Mouse (Mus musculus) heart, adult 2 months (tissue): ENCODE measurements around the gene Mettl7a1. TPM values are rescaled to one million over a fixed set of nuclear protein-coding genes. Genes with fewer than 3 reads are reported as not detected.
"Not testable (repeated sequence)": the region's sequence is repeated elsewhere in the genome, so short reads cannot be mapped to it uniquely, and the experiment has no call there.

Experiments
- DNase-seq, 2 experiments: peaks; one replicate each; pipeline ENCODE4 v3.0.0; 2021
- H3K27ac ChIP-seq: fragments of 200-600 bp; 2 replicates; pipeline ENCODE4 v1.8.1; 2022
- H3K27me3 ChIP-seq: fragments of 200-500 bp; 2 replicates; pipeline ENCODE4 v1.6.1; 2012; ENCODE audit warnings: mild to moderate bottlenecking, low read length, inconsistent platforms, mixed read lengths; ENCODE audit not compliant: control insufficient read depth, insufficient read depth
- H3K36me3 ChIP-seq: fragments of 200-500 bp; 2 replicates; pipeline ENCODE4 v1.6.1; 2012; ENCODE audit warnings: low read length, inconsistent platforms; ENCODE audit not compliant: control insufficient read depth, insufficient read depth
- H3K4me1 ChIP-seq: fragments of 200-500 bp; 2 replicates; pipeline ENCODE4 v1.6.1; 2011; ENCODE audit warnings: low read length; ENCODE audit not compliant: control insufficient read depth, insufficient read depth
- H3K4me3 ChIP-seq: fragments of 200-600 bp; 2 replicates; pipeline ENCODE4 v1.8.1; 2022
- H3K79me2 ChIP-seq: fragments of 200-500 bp; replicated peaks from 2 replicates; pipeline ENCODE4 v1.6.1; 2012; ENCODE audit warnings: mild to moderate bottlenecking, inconsistent platforms, low read length, moderate library complexity, mixed read lengths; ENCODE audit not compliant: control insufficient read depth, insufficient read depth
- H3K9ac ChIP-seq: fragments of 200-500 bp; 2 replicates; pipeline ENCODE4 v1.6.1; 2012; ENCODE audit warnings: low read depth, mild to moderate bottlenecking, control low read depth, inconsistent platforms, low read length, mixed read lengths
- CTCF ChIP-seq: fragments of 200-600 bp; IDR thresholded peaks from 2 replicates; pipeline ENCODE4 v1.8.1; 2022; ENCODE audit warnings: antibody characterized with exemption, mild to moderate bottlenecking, moderate library complexity
- EP300 ChIP-seq: fragments of 200-500 bp; IDR thresholded peaks from 2 replicates; pipeline ENCODE4 v1.6.1; 2011; ENCODE audit warnings: low read depth, low read length, control low read depth; ENCODE audit not compliant: insufficient read depth
- POLR2A ChIP-seq: fragments of 200-500 bp; IDR thresholded peaks from 2 replicates; pipeline ENCODE4 v1.6.1; 2011; ENCODE audit warnings: mild to moderate bottlenecking, low read depth, low read length, control low read depth; ENCODE audit not compliant: insufficient read depth
- WGBS: fragments of 180-500 bp; shearing (Covaris S2); methylation state at CpG from one replicate; pipeline ENCODE4 v1.1.7; 2018; 5-methylcytosine and 5-hydroxymethylcytosine counted together
- intact Hi-C: fragments of 180-260 bp; cut with DNase I; formaldehyde crosslinking; loops from one replicate; pipeline ENCODE4 v1.15.1; 2025
- polyA plus RNA-seq: library from polyadenylated mRNA; depleted of rRNA; stranded (reverse); fragments of >200 nt; gene quantifications from 2 replicates; pipeline ENCODE4 v1.2.3, GENCODE M21; 2012
- total RNA-seq, 2 experiments: library from RNA; stranded (reverse); gene quantifications; 2 replicates each; pipeline ENCODE4 v1.2.3; 2021

The Mettl7a1 gene
- total and polyA plus RNA-seq, 3 experiments, result 43.0 to 56.4 (median 44.8) TPM

- H3K27me3 ChIP-seq, H3K4me1 ChIP-seq, intact Hi-C loops, H3K9ac ChIP-seq, H3K27ac ChIP-seq, H3K79me2 ChIP-seq, H3K36me3 ChIP-seq, H3K4me3 ChIP-seq: not testable (repeated sequence)
- TF ChIP-seq CTCF, result peak; percentile 65
- WGBS, result 56% methylated on average over 11 of the region's 11 CpGs
- peak in 1 of 2 experiments; percentile 21 for DNase-seq
These were observed 3.6 kb downstream of the Mettl7a1 start for GRCm38 (mm10) chr15:100307438-100308096.

DNA sequence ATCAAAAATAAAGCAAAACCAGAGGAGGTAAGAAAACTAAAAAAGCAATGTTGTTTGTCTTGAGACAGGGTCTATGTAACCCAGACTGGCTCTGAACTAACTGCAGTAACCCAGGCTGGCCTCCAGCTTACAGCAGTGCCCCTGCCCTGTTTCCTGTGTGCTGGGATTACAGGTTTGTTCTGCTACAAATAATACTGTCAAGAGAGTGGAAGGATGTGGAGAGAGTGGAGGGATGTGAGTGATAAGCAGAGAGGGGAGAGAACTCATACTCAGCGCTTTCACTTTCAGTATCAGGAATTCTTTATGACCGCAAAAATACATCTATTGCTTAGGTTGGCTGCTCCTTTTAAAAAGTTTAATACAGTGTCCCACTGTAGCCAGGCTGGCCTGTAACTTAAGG, 8.4 kb downstream of the Mettl7a1 start:
- no peak overlapping the region; the same call in 1 of the 2 replicates for H3K27ac ChIP-seq
- no peak overlapping the region; the same call in 1 of the 2 replicates for H3K9ac ChIP-seq
- H3K27me3 ChIP-seq, result no peaks in the 10 kb centered on the region
- peaks cover 2% of the 10 kb centered on the region; the same call in 1 of the 2 replicates for H3K36me3 ChIP-seq
- no peaks in the 10 kb centered on the region for H3K79me2 ChIP-seq
- no peak for DNase-seq
- no peak for TF ChIP-seq EP300
- no peak for TF ChIP-seq CTCF
- no peak for TF ChIP-seq POLR2A
- intact Hi-C loops, result loop anchor here (10.0 kb wide), 1 partner anchor 142 kb away; no protein-coding TSS in a partner anchor
- H3K4me3 ChIP-seq, result no peak overlapping the region
- WGBS, result 25% methylated on average over 2 of the region's 2 CpGs
- H3K4me1 ChIP-seq, result peaks cover 1% of the 10 kb centered on the region

GRCm38 (mm10) chr15:100314448-100315145, 10.7 kb downstream of the Mettl7a1 start:
- H3K27me3 ChIP-seq, result no peaks in the 10 kb centered on the region
- no peak overlapping the region for H3K9ac ChIP-seq
- intact Hi-C loops, result loop anchor here (10.0 kb wide), 1 partner anchor 140 kb away; no protein-coding TSS in a partner anchor
- WGBS, result 94% methylated on average over 5 of the region's 5 CpGs
- no peak overlapping the region for H3K27ac ChIP-seq
- H3K79me2 ChIP-seq, result no peaks in the 10 kb centered on the region
- TF ChIP-seq EP300 (no peak), CTCF (no peak), POLR2A (no peak)
- H3K4me1 ChIP-seq, result peaks cover 5% of the 10 kb centered on the region
- H3K4me3 ChIP-seq, result no peak overlapping the region
- DNase-seq, result no peak
- H3K36me3 ChIP-seq, result 0 out of 2 replicates have a peak, but pooled peaks cover 2% of the 10 kb centered on the region

GRCm38 (mm10) chr15:100318014-100318671, 14.2 kb downstream of the Mettl7a1 start:
- not testable (repeated sequence) for H3K27ac ChIP-seq, H3K79me2 ChIP-seq, H3K4me3 ChIP-seq, H3K27me3 ChIP-seq, H3K9ac ChIP-seq, H3K4me1 ChIP-seq, H3K36me3 ChIP-seq
- 53% methylated on average over 4 of the region's 4 CpGs for WGBS
- intact Hi-C loops, result loop anchor here (10.0 kb wide), 1 partner anchor 137 kb away; no protein-coding TSS in a partner anchor
- peak in 1 of 2 experiments; percentile 19 for DNase-seq

DNA sequence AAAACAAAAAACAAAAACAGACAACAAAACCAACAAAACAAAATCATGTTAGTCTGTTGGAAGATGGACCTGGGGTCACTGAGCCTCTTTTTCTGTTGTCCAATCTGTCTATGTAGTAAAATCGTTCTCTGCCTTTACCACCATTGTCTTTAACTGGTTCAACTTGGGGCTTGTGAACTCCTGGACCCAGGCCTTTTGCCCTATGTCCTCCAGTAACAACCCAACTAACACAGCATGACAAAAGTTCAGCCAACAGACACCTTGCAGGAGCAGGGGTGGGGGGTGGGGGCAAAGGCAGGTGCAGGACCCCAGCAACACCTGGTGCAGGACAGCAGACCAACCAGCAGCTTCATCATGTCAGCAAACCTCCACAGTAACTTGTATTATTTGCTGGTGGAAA, 15.9 kb downstream of the Mettl7a1 start:
- TF ChIP-seq POLR2A (no peak), EP300 (no peak), CTCF (no peak)
- no peaks in the 10 kb centered on the region for H3K27me3 ChIP-seq
- no peak overlapping the region for H3K27ac ChIP-seq
- intact Hi-C loops, result loop anchor here (10.0 kb wide), 3 partner anchors 55 to 135 kb away; no protein-coding TSS in a partner anchor
- H3K4me3 ChIP-seq, result no peak overlapping the region
- no peak overlapping the region for H3K9ac ChIP-seq
- H3K4me1 ChIP-seq, result peaks cover 3% of the 10 kb centered on the region; the same call in 1 of the 2 replicates
- no peak for DNase-seq
- no peaks in the 10 kb centered on the region for H3K79me2 ChIP-seq
- no peaks in the 10 kb centered on the region for H3K36me3 ChIP-seq
- WGBS, result 97% methylated on average over 1 of the region's 1 CpGs
